Mouse (Mus musculus) testis, adult 2 months (tissue): ENCODE results near the gene Ovch2.

Experiments used
- CTCF ChIP-seq: fragments of 200-500 bp; IDR thresholded peaks from 2 replicates; pipeline ENCODE4 v1.5.1; 2012; ENCODE audit warnings: low read depth, mild to moderate bottlenecking, inconsistent platforms, low read length, moderate library complexity; ENCODE audit not compliant: control insufficient read depth, insufficient read depth, insufficient replicate concordance
- POLR2A ChIP-seq: fragments of 200-500 bp; IDR thresholded peaks from 2 replicates; pipeline ENCODE4 v1.6.1; 2012; ENCODE audit warnings: low read depth, mild to moderate bottlenecking, inconsistent platforms, low read length, moderate library complexity; ENCODE audit not compliant: control insufficient read depth

DNA sequence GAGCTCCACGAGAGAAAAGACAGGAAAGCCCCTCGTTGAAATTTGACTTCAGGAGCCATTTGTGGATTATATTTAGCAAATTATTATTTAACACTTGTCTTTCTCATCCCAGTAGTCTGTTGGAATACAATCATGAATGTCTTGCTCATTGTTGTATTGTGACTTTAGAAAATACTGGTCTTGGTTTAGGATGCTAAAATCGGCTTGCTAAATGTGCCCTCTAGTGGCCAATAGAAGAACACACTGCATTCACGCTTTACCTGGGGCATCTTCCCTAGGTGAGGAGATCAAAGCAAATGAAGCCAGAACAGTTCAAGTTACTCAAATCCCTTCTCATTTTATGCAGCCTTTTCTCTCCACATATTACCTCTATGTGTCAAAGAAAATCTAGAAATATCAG lies 21.4 kb downstream of the Ovch2 start:
- TF ChIP-seq POLR2A = no peak
- peak; percentile 11; the same call in 1 of the 2 replicates for TF ChIP-seq CTCF
